Mouse (Mus musculus) Patski (cell line): Measurements from ENCODE around the gene Relt. TPM values are rescaled to one million over a fixed set of nuclear protein-coding genes. Genes with fewer than 3 reads are reported as not detected.
A peak's percentile ranks its signal among the peaks of the same experiment; 100 is the strongest.

ENCODE experiments used
- ATAC-seq: fragments of 100-300 bp; one replicate; pipeline ENCODE4 v1.8.0; 2021
- CTCF ChIA-PET: fragments of 350-600 bp; sonication (Branson Sonifier 250); formaldehyde crosslinking; loops from one replicate; lab custom pipeline; 2022; ENCODE audit warnings: inconsistent platforms; lab: Charles Lee
- POLR2A ChIA-PET: fragments of 350-600 bp; sonication (Branson Sonifier 250); formaldehyde crosslinking; loops from one replicate; lab custom pipeline; 2022; ENCODE audit warnings: antibody characterized with exemption, inconsistent platforms; lab: Charles Lee
- DNase-seq: peaks from one replicate; pipeline ENCODE4 v3.0.0-alpha.2; 2011; ENCODE audit warnings: low read depth, low spot score
- H3K27me3 ChIP-seq: fragments of 371-371 bp; one replicate; pipeline ENCODE4 v1.5.1; 2021
- CTCF ChIP-seq: fragments of 100-300 bp; IDR thresholded peaks from one replicate; pipeline ENCODE4 v1.5.1; 2021
- in situ Hi-C: fragments of 300-500 bp; cut with MboI; formaldehyde crosslinking; loops from 3 replicates; pipeline ENCODE4 v1.11.1; 2018; ENCODE audit warnings: low pct_unique_long_range_greater_than_20kb, mixed read lengths
- polyA plus RNA-seq: library from polyadenylated mRNA; unstranded; gene quantifications from one replicate; pipeline ENCODE4 v1.2.3, GENCODE M21; 2021

Relt gene
- polyA plus RNA-seq, 1 experiment from 2014 or later, result 5.1 TPM

DNA sequence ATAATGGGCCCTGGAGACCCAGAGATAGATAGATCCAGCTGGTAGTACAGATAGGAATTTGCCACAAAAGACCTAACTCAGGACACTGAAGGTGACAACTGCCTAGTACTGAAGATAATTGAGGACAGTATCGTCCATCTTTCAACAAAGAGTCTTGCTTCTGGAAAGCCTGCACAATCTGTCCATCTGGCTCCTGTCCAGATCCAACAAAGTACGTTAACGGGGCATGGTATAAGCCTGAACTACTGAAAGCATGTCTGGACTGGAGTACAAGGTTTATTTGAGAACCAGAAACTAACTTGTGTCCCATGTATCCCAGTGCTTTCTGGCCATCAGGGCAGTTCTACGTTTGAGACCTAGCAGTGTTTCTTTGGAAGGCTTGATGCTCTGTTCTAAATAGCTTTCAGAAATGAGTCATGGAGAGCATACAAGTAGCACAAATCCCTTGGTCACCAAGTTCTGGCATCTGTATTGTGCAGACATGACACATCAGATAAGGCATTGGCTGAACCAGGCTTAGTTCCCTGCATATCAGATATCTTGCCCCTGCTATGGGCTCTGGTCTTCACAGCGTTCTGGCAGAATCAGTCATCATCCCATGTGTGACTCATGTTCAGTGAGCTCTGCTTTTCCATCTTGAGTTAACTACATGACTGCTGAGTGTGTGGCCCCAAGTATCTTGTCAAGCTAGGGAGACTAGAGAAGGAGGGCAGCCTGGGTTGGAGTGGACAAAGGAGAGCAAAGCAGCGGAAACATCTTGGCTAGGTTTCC is 23.4 kb downstream of the Relt start:
- no peak for TF ChIP-seq CTCF
- in situ Hi-C loops, result no loop called here
- ChIA-PET CTCF (interaction anchor here (1.4 to 2.0 kb wide), 2 partner anchors 9 to 23 kb away, joined by 4 to 12 read pairs; partner anchors contain the start of gene Relt), POLR2A (interaction anchor here (0.6 to 0.8 kb wide), 2 partner anchors 9 to 30 kb away, joined by 3 read pairs; no protein-coding TSS in a partner anchor)
- no peaks in the 10 kb centered on the region for H3K27me3 ChIP-seq
- ATAC-seq (peak; percentile 62), DNase-seq (peak; percentile 65)

DNA sequence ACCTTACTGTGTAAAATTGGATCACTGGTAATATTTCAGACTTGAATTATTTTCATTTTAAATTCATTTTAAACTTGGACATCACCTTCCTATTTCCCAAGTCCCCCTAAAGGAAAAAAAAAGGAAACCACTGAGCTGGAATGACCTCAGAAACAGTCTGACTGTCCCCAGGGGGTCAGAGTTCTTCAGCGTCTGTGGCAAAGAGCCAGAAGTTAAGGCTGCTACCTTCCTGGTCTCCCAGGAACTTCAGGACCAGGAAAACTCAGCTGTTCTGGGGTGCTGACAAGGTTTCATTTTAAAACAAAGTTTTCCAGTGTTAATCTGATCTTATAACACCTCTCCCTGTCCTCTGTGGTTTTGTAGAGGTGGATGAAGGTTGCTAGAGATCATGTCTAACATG is 25.5 kb downstream of the Relt start:
- DNase-seq (no peak), ATAC-seq (no peak)
- POLR2A ChIA-PET, result interaction anchor here (1.0 kb wide), 1 partner anchor 21 kb away, joined by 3 read pairs; no protein-coding TSS in a partner anchor
- no peaks in the 10 kb centered on the region for H3K27me3 ChIP-seq
- in situ Hi-C loops, result no loop called here
- TF ChIP-seq CTCF, result no peak
- CTCF ChIA-PET, result no interaction called here

- POLR2A ChIA-PET, result no interaction called here
- no peak for DNase-seq
These were observed 26.6 kb downstream of the Relt start for GRCm38 (mm10) chr7:100836657-100837056.

DNA sequence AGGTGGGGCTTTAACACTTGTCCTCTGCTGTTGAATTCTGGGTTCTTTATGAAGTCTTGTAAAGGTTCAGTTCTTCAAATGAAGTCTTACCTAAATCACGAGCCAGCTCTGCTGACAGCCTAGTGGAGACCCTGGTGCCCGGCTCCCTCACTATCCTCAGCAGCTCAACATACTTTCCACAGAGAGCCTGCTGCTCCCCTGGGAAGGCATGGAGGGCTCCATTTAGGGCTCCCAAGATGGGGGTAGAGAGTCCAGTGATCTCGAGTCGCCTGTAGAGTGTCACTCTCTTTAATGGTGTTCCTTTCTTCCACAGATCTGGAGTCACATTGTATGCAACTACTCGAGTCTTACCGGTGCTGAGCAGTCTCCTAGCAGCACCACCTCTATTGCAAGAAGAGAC is 27.5 kb downstream of the Relt start:
- TF ChIP-seq CTCF, result no peak
- ATAC-seq (no peak), DNase-seq (no peak)
- CTCF ChIA-PET, result no interaction called here
- POLR2A ChIA-PET, result no interaction called here
- no peaks in the 10 kb centered on the region for H3K27me3 ChIP-seq
- in situ Hi-C loops, result no loop called here

More at GRCm38 (mm10) chr7:100836657-100837056, 26.6 kb downstream of the Relt start:
- no peaks in the 10 kb centered on the region for H3K27me3 ChIP-seq
- in situ Hi-C loops, result no loop called here
- TF ChIP-seq CTCF, result no peak
- CTCF ChIA-PET, result no interaction called here
- no peak for ATAC-seq

- ATAC-seq, result no peak
- CTCF ChIA-PET, result no interaction called here
- in situ Hi-C loops, result no loop called here
These were observed 28.1 kb downstream of the Relt start for GRCm38 (mm10) chr7:100835168-100835567.

DNA sequence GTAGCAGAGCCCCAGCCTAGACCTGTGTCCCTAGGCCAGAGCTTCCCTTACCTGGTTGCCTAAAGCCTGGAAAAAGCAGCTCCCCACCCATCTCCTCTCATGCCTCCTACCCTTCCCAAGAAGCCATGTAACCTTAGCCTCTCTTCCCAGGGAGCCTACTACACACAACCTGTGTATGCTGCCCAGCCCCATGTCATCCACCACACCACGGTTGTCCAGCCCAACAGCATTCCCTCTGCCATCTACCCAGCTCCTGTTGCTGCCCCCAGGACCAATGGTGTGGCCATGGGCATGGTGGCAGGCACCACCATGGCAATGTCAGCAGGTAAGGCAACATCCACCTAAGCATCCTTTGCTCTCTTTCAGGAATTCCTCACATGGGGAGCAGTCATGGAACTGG is 29.4 kb downstream of the Relt start:
- POLR2A ChIA-PET, result interaction anchor here (0.5 kb wide), 1 partner anchor 350 kb away, joined by 6 read pairs; no protein-coding TSS in a partner anchor
- DNase-seq (no peak), ATAC-seq (no peak)
- in situ Hi-C loops, result no loop called here
- CTCF ChIA-PET, result no interaction called here
- TF ChIP-seq CTCF, result no peak
- no peaks in the 10 kb centered on the region for H3K27me3 ChIP-seq

More at GRCm38 (mm10) chr7:100835168-100835567, 28.1 kb downstream of the Relt start:
- TF ChIP-seq CTCF, result no peak
- DNase-seq, result no peak
- POLR2A ChIA-PET, result no interaction called here
- H3K27me3 ChIP-seq, result no peaks in the 10 kb centered on the region

DNA sequence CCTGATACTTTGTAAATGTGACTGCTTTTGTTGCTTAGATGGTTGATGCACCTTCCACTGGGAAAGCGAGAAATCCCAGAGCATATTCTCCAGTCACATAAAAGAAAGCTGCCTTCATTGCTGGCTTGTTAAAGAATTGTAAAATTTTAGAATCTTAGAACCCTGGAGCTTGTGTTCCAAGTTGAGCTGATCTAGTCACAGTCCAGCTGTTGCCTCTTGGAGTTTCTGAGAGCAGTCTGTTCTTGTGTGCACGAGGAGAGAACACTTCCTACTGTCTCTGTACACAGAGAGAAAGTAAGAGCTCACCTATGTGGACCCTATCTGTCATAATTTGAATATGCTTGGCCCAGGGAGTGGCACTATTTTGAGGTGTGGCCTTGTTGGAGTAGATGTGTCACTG is 34.7 kb downstream of the Relt start:
- POLR2A ChIA-PET, result no interaction called here
- no peak for TF ChIP-seq CTCF
- CTCF ChIA-PET, result interaction anchor here (1.3 kb wide), 1 partner anchor 9 kb away, joined by 6 read pairs; no protein-coding TSS in a partner anchor
- H3K27me3 ChIP-seq, result no peaks in the 10 kb centered on the region
- ATAC-seq (no peak), DNase-seq (no peak)
- in situ Hi-C loops, result no loop called here

DNA sequence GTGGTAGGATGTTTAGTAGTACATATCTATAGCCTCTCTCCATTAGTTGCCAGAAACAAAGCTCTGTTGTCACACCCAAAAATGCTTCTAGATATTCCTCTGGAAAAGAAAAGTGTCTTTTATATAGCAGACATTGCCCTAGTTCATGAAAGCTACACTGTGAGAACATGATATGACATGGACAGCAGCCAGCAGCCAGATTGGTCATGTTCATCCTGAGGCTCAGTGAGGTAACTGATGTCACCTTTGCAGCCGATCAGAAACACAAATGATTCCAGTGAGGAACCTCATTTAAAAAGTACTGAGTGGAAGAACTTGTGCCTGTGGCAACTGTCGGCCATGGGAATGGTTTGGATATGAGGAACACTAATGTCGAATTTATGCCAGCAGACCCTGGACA is 38.6 kb downstream of the Relt start:
- ATAC-seq, result no peak
- TF ChIP-seq CTCF, result no peak
- in situ Hi-C loops, result no loop called here
- H3K27me3 ChIP-seq, result no peaks in the 10 kb centered on the region
- DNase-seq, result no peak
- ChIA-PET CTCF (interaction anchor here (0.9 kb wide), 1 partner anchor 53 kb away, joined by 3 read pairs; no protein-coding TSS in a partner anchor), POLR2A (no interaction called here)

- no peak for DNase-seq
- no peak for ATAC-seq
- CTCF ChIA-PET, result interaction anchor here (2.0 kb wide), 1 partner anchor 10 kb away, joined by 6 read pairs; no protein-coding TSS in a partner anchor
- POLR2A ChIA-PET, result no interaction called here
- in situ Hi-C loops, result no loop called here
- TF ChIP-seq CTCF, result peak; percentile 48
- no peaks in the 10 kb centered on the region for H3K27me3 ChIP-seq
These were observed 44.7 kb downstream of the Relt start for GRCm38 (mm10) chr7:100818401-100819064.

DNA sequence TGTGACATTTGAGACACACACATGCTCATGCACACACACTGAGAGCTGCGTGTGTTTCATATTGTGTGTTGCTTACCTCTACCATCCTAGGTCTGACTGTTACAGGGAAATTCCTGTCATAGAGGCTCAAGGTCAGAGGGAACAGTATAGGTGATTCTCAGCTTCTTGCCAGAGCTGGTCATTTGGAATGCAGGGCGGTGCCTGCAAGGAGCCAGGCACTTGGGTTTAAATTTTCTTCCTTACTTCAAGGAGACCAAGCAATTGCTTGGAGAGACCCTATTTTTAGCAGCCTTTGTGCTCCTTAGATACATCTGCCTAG is 45.8 kb downstream of the Relt start:
- ChIA-PET CTCF (no interaction called here), POLR2A (interaction anchor here (0.6 kb wide), 1 partner anchor 13 kb away, joined by 3 read pairs; no protein-coding TSS in a partner anchor)
- no peak for ATAC-seq
- in situ Hi-C loops, result no loop called here
- TF ChIP-seq CTCF, result no peak
- no peaks in the 10 kb centered on the region for H3K27me3 ChIP-seq
- no peak for DNase-seq
